Mouse (Mus musculus): ENCODE data around the gene S100a1.

DNA sequence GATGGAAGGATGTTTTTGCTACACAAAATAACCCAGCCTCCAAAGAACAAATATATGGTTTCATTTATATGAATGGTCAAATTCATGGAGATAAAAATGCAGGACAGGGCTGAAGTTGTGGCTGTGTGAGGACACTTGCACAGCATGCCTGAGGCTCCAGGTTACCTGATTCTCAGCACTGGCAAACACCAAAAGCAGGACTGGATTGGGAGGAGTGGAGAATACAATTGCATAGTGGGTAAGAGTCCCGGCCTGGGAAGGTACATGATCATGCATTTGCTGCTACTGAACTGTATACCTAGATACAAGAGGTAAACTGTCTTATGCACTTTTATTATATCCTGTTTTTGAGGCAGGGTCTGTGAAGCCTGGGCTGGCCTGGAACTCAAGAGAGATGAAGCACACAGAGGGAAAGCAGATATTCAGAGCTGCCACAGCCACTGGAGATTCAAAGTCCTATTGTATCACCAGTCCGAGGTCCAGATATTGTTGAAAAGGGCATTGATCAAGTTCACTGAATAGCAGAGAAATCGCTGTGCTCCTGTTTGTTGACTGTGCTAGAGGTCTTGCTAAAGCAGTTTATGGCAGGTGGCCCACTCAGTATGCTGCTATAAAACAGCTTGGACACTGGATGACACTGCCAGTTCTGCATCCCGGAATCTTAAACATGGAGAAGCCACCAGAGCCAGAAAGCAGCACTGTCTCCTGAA is 20.2 kb downstream of the S100a1 start:
- TF ChIP-seq POLR2A (IDR thresholded peaks at IDR 0.05; ENCODE audit: borderline replicate concordance, extremely low read depth, low read depth, low read length): no peak
- TF ChIP-seq CTCF (IDR thresholded peaks at IDR 0.05; ENCODE audit: insufficient read depth, low read length): no peak

Data from lung, adult 2 months (tissue).